Comparison of ENCODE assay signal across 18 mouse cellular contexts in genomic region chrX:68641603-68642002, GRCm38 (mm10).
"Had no signal": no experiment of that assay in that cellular context is flagged by ENCODE, and none has a peak within 500 bp of the region (broad histone marks: within the 10 kb centered on the region; RNA-seq: fewer than 3 reads in every experiment).

No protein-coding gene starts in this region.

- H3K4me3 ChIP-seq: limb, embryonic 10.5 days; limb, embryonic 13.5 days; liver, embryonic 12.5 days; liver, embryonic 15.5 days; midbrain, embryonic 12.5 days had no signal

- H3K27ac ChIP-seq: limb, embryonic 10.5 days; limb, embryonic 13.5 days; liver, embryonic 12.5 days; liver, embryonic 15.5 days; macrophage; midbrain, embryonic 12.5 days had no signal

- DNase-seq: kidney, adult 2 months; kidney, postnatal 14 days; kidney, postnatal 4 days; layer of hippocampus, adult 9-11 months; layer of hippocampus, postnatal 36 days; liver; lung, adult 18-20 months; thymus, adult 18-20 months; thymus, postnatal 36 days had no signal

- H3K9me3 ChIP-seq: limb, embryonic 10.5 days; limb, embryonic 13.5 days; liver, embryonic 12.5 days; liver, embryonic 15.5 days; midbrain, embryonic 12.5 days had no signal

- H3K4me2 ChIP-seq: limb, embryonic 13.5 days; liver, embryonic 12.5 days; liver, embryonic 15.5 days; midbrain, embryonic 12.5 days had no signal

- H3K36me3 ChIP-seq: limb, embryonic 10.5 days; limb, embryonic 13.5 days; liver, embryonic 12.5 days; liver, embryonic 15.5 days; midbrain, embryonic 12.5 days had no signal

- H3K27me3 ChIP-seq: limb, embryonic 13.5 days; liver, embryonic 12.5 days; liver, embryonic 15.5 days; midbrain, embryonic 12.5 days had no signal

- H3K4me1 ChIP-seq: limb, embryonic 13.5 days; liver, embryonic 12.5 days; liver, embryonic 15.5 days; midbrain, embryonic 12.5 days had no signal

- H3K9ac ChIP-seq: limb, embryonic 13.5 days; liver, embryonic 12.5 days; liver, embryonic 15.5 days; midbrain, embryonic 12.5 days had no signal

- ATAC-seq: intestine, postnatal 0 days; liver, embryonic 12.5 days; lung, postnatal 0 days; midbrain, embryonic 16.5 days had no signal
